ENCODE assay signal across 10 mouse cellular contexts in genomic region chr11:8625451-8625850, GRCm38 (mm10). TPM values are rescaled to one million over a fixed set of nuclear protein-coding genes. Genes with fewer than 3 reads are reported as not detected.
DNase-seq lines count a peak whose midpoint lies in the region; ATAC-seq and TF ChIP-seq lines count a peak whose summit lies in the region.
"Had no signal": no experiment of that assay in that cellular context is flagged by ENCODE, and none has a peak within 500 bp of the region (broad histone marks: within the 10 kb centered on the region; RNA-seq: fewer than 3 reads in every experiment).

No protein-coding gene starts in this region.

- no peaks in the 10 kb centered on the region for H3K27me3 ChIP-seq in kidney, postnatal 0 days (ENCODE audit: insufficient read depth, low read length)
- H3K27me3 ChIP-seq in embryonic facial prominence, embryonic 15.5 days: no peaks in the 10 kb centered on the region
- no peaks in the 10 kb centered on the region for H3K27me3 ChIP-seq in limb, embryonic 13.5 days
- H3K27me3 ChIP-seq in cerebellum, adult 2 months (ENCODE audit: control insufficient read depth, insufficient read depth, low read length): no peaks in the 10 kb centered on the region; the same call in 1 of the 2 replicates
- H3K27me3 ChIP-seq: Patski had no signal

- 0 out of 2 replicates have a peak, but pooled peaks cover 3% of the 10 kb centered on the region for H3K36me3 ChIP-seq in kidney, postnatal 0 days (ENCODE audit: insufficient read depth, low read length)
- H3K36me3 ChIP-seq in embryonic facial prominence, embryonic 15.5 days: no peaks in the 10 kb centered on the region
- peaks cover 14% of the 10 kb centered on the region; the same call in 1 of the 2 replicates for H3K36me3 ChIP-seq in limb, embryonic 13.5 days
- H3K36me3 ChIP-seq: liver, embryonic 13.5 days had no signal

- no peak for TF ChIP-seq POLR2A in brain, embryonic 14.5 days (IDR thresholded peaks at IDR 0.05; ENCODE audit: borderline replicate concordance, extremely low read depth, insufficient read depth, insufficient read length, poor library complexity, severe bottlenecking)
- TF ChIP-seq POLR2A in cerebellum, adult 2 months (IDR thresholded peaks at IDR 0.05; ENCODE audit: borderline replicate concordance, insufficient read depth, low read length): no peak

- DNase-seq in kidney, postnatal 0 days (ENCODE audit: low spot score): no peak
- DNase-seq in kidney, adult 8-10 months: no peak
- DNase-seq in brain, embryonic 14.5 days (ENCODE audit: low read depth): peak; percentile 55
- DNase-seq in cerebellum, adult 2 months: no peak
- no peak for DNase-seq in yolk sac, embryonic 10.5 days (ENCODE audit: low spot score)
- DNase-seq: liver, embryonic 13.5 days had no signal

- no peak for ATAC-seq in kidney, postnatal 0 days (replicated peaks; ENCODE audit: low FRiP score, low read depth)
- ATAC-seq in embryonic facial prominence, embryonic 15.5 days (ENCODE audit: insufficient number of reproducible peaks, low FRiP score, low TSS enrichment, low read depth): 0 out of 2 replicates have a peak, but pooled peaks have one; percentile 47
- peak; percentile 38; the same call in 1 of the 2 replicates for ATAC-seq in limb, embryonic 13.5 days (ENCODE audit: low FRiP score, low read depth)
- no peak for ATAC-seq in erythroid progenitor cell, adult 5-6 weeks (replicated peaks; ENCODE audit: low FRiP score, poor library complexity, severe bottlenecking)

- H3K9ac ChIP-seq in kidney, postnatal 0 days (ENCODE audit: low read depth, low read length): no peak overlapping the region
- no peak overlapping the region for H3K9ac ChIP-seq in embryonic facial prominence, embryonic 15.5 days
- H3K9ac ChIP-seq in limb, embryonic 13.5 days: peak overlapping the region; percentile 97
- H3K9ac ChIP-seq: liver, embryonic 13.5 days had no signal

- WGBS in kidney, postnatal 0 days: 64% methylated on average over 6 of the region's 6 CpGs
- 27% methylated on average over 6 of the region's 6 CpGs for WGBS in embryonic facial prominence, embryonic 15.5 days
- WGBS in limb, embryonic 13.5 days: 11% methylated on average over 6 of the region's 6 CpGs
- 76% methylated on average over 6 of the region's 6 CpGs for WGBS in cerebellum, adult 2 months

- no peak overlapping the region for H3K4me2 ChIP-seq in kidney, postnatal 0 days (ENCODE audit: low read length)
- peak overlapping the region; percentile 98 for H3K4me2 ChIP-seq in embryonic facial prominence, embryonic 15.5 days (replicated peaks)
- H3K4me2 ChIP-seq in limb, embryonic 13.5 days (replicated peaks): peak overlapping the region; percentile 91

- 0 out of 2 replicates have a peak overlapping the region, but pooled peaks have one; percentile 27 for H3K27ac ChIP-seq in kidney, postnatal 0 days
- H3K27ac ChIP-seq in embryonic facial prominence, embryonic 15.5 days (replicated peaks): peak overlapping the region; percentile 96
- peak overlapping the region; percentile 99 for H3K27ac ChIP-seq in limb, embryonic 13.5 days
- no peak overlapping the region for H3K27ac ChIP-seq in cerebellum, adult 2 months (ENCODE audit: insufficient read depth, low read length)
- H3K27ac ChIP-seq: liver, embryonic 13.5 days had no signal

- no peak for TF ChIP-seq CTCF in kidney, postnatal 0 days (IDR thresholded peaks at IDR 0.05; ENCODE audit: low read depth)
- no peak for TF ChIP-seq CTCF in brain, embryonic 14.5 days (IDR thresholded peaks at IDR 0.05; ENCODE audit: borderline replicate concordance, extremely low read depth, insufficient read depth, insufficient read length)
- no peak for TF ChIP-seq CTCF in cerebellum, adult 2 months (IDR thresholded peaks at IDR 0.05; ENCODE audit: borderline replicate concordance, insufficient read depth, low read depth, low read length)

- no peaks in the 10 kb centered on the region for H3K9me3 ChIP-seq in kidney, postnatal 0 days (replicated peaks; ENCODE audit: low read length)
- no peaks in the 10 kb centered on the region for H3K9me3 ChIP-seq in embryonic facial prominence, embryonic 15.5 days (replicated peaks)
- H3K9me3 ChIP-seq in limb, embryonic 13.5 days: no peaks in the 10 kb centered on the region
- H3K9me3 ChIP-seq: liver, embryonic 13.5 days had no signal

- no peak overlapping the region for H3K4me3 ChIP-seq in kidney, postnatal 0 days (replicated peaks; ENCODE audit: low read depth, low read length)
- no peak overlapping the region; the same call in 1 of the 2 replicates for H3K4me3 ChIP-seq in embryonic facial prominence, embryonic 15.5 days (replicated peaks)
- peak overlapping the region; percentile 82 for H3K4me3 ChIP-seq in limb, embryonic 13.5 days
- H3K4me3 ChIP-seq in cerebellum, adult 2 months (replicated peaks; ENCODE audit: insufficient read depth, low read depth, low read length): no peak overlapping the region

- H3K4me1 ChIP-seq in kidney, postnatal 0 days (replicated peaks; ENCODE audit: insufficient read depth, low read length): peaks cover 38% of the 10 kb centered on the region
- peaks cover 48% of the 10 kb centered on the region for H3K4me1 ChIP-seq in embryonic facial prominence, embryonic 15.5 days
- H3K4me1 ChIP-seq in limb, embryonic 13.5 days: peaks cover 73% of the 10 kb centered on the region
- no peaks in the 10 kb centered on the region for H3K4me1 ChIP-seq in cerebellum, adult 2 months (ENCODE audit: control insufficient read depth, insufficient read depth, low read length)

RNA-seq across cellular contexts. Expression of gene Tns3, which starts 38.9 kb away (rescaled TPM):
- polyA plus RNA-seq in kidney, postnatal 0 days (2015; fragmentation: Nextera tagmentation; extraction: Ambion mirVana): 17.6 and 18.2 TPM in 2 replicates
- polyA plus RNA-seq in brain, embryonic 14.5 days (2012; rRNA removed): 7.3 and 12.1 TPM in 2 replicates
- 23.4 and 25.9 TPM in 2 replicates for polyA plus RNA-seq in embryonic facial prominence, embryonic 15.5 days (2015; fragmentation: Nextera tagmentation; extraction: Ambion mirVana)
- polyA plus RNA-seq in limb, embryonic 13.5 days (2015; fragmentation: Nextera tagmentation; extraction: Ambion mirVana): 42.9 and 45.3 TPM in 2 replicates
- 6.1 and 6.3 TPM in 2 replicates for total RNA-seq in erythroid progenitor cell, adult 5-6 weeks (2015; ENCODE audit: low replicate concordance)
- total RNA-seq in erythroid progenitor cell, adult 5-6 weeks (2017; ENCODE audit: low replicate concordance): 1.7 and 5.1 TPM in 2 replicates
- 29.2 and 34.2 TPM in 2 replicates for polyA plus RNA-seq in cerebellum, adult 2 months (2012; rRNA removed)

Comparison
In these comparisons a context has a peak if more than half of its experiments do, and no peak if none do; other contexts are left out.
1. ATAC-seq: peak in embryonic facial prominence, embryonic 15.5 days (single experiment) and limb, embryonic 13.5 days (single experiment); none in kidney, postnatal 0 days (single experiment) and erythroid progenitor cell, adult 5-6 weeks (single experiment).